Mouse (Mus musculus) intestine, embryonic 16.5 days (tissue): ENCODE data around the gene Gm38431. TPM values are rescaled to one million over a fixed set of nuclear protein-coding genes. Genes with fewer than 3 reads are reported as not detected.

ENCODE experiments used
- ATAC-seq: fragments of 200-750 bp; cut with Nextera tagmentation; 2 replicates; pipeline ENCODE4 v1.8.0; 2017; ENCODE audit warnings: moderate TSS enrichment, moderate library complexity
- H3K27ac ChIP-seq: fragments of 300-500 bp; sonication (generic); 2 replicates; pipeline ENCODE4 v1.5.1; 2014; ENCODE audit warnings: mild to moderate bottlenecking, low read length
- H3K27me3 ChIP-seq: fragments of 300-500 bp; sonication (generic); replicated peaks from 2 replicates; pipeline ENCODE4 v1.6.1; 2014; ENCODE audit warnings: low read length, control low read depth, mixed read lengths; ENCODE audit not compliant: control insufficient read depth, insufficient read depth
- H3K36me3 ChIP-seq: fragments of 300-500 bp; sonication (generic); 2 replicates; pipeline ENCODE4 v1.6.1; 2014; ENCODE audit warnings: low read length, control low read depth; ENCODE audit not compliant: control insufficient read depth, insufficient read depth
- H3K4me1 ChIP-seq: fragments of 300-500 bp; sonication (generic); 2 replicates; pipeline ENCODE4 v1.6.1; 2014; ENCODE audit warnings: low read length, control low read depth, mixed read lengths; ENCODE audit not compliant: control insufficient read depth, insufficient read depth
- H3K4me2 ChIP-seq: fragments of 300-500 bp; sonication (generic); 2 replicates; pipeline ENCODE4 v1.6.1; 2014; ENCODE audit warnings: low read depth, low read length, control low read depth
- H3K4me3 ChIP-seq: fragments of 300-500 bp; sonication (generic); 2 replicates; pipeline ENCODE4 v1.5.1; 2014; ENCODE audit warnings: mild to moderate bottlenecking, low read length
- H3K9ac ChIP-seq: fragments of 300-500 bp; sonication (generic); 2 replicates; pipeline ENCODE4 v1.6.1; 2014; ENCODE audit warnings: low read depth, low read length
- H3K9me3 ChIP-seq: fragments of 300-500 bp; sonication (generic); 2 replicates; pipeline ENCODE4 v1.6.1; 2016; ENCODE audit warnings: low read length, control low read depth; ENCODE audit not compliant: control insufficient read depth
- WGBS: fragments of 180-500 bp; shearing (Covaris S2); extraction: QIAGEN DNeasy Blood & Tissue Kit; methylation state at CpG from one replicate; pipeline ENCODE4 v1.1.7; 2014; 5-methylcytosine and 5-hydroxymethylcytosine counted together
- polyA plus RNA-seq: library from polyadenylated mRNA; unstranded; fragments of >200 nt; fragmentation: Nextera tagmentation; extraction: Ambion mirVana; gene quantifications from 2 replicates; pipeline ENCODE4 v1.2.1, GENCODE M21; 2015

The Gm38431 gene
- polyA plus RNA-seq, 1 experiment from 2014 or later, result 2.5 TPM

GRCm38 (mm10) chr9:21090972-21091706, 658 bp downstream of the Gm38431 start:
- 3% methylated on average over 24 of the region's 24 CpGs for WGBS
- H3K9ac ChIP-seq, result peak overlapping the region; percentile 88
- peak overlapping the region; percentile 78 for H3K4me2 ChIP-seq
- ATAC-seq, result peak; percentile 57
- H3K27me3 ChIP-seq, result no peaks in the 10 kb centered on the region
- H3K36me3 ChIP-seq, result peaks cover 24% of the 10 kb centered on the region
- peaks cover 23% of the 10 kb centered on the region for H3K4me1 ChIP-seq
- no peaks in the 10 kb centered on the region for H3K9me3 ChIP-seq
- H3K27ac ChIP-seq, result peak overlapping the region; percentile 91
- H3K4me3 ChIP-seq, result peak overlapping the region; percentile 74

DNA sequence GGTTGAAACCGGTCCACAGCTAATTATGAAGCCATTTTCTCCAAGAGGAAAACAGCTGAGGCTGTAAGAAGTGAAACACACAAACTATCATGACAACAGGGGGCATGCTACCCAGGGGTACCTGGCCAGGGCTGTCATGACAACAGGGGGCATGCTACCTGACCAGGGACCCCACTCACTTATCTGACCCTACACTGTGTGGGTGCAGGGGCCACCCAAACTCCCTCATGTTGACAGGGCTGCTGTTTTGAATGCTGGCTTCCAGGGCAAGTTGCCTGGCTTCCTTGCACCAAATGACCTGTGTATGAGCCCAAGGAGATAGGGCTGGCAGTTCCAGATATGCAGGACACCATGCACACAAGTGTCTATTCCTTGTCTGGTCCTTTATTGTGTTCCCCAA, 1.3 kb downstream of the Gm38431 start:
- H3K27ac ChIP-seq, result peak overlapping the region; percentile 91
- ATAC-seq, result no peak
- no peaks in the 10 kb centered on the region for H3K9me3 ChIP-seq
- H3K36me3 ChIP-seq, result peaks cover 30% of the 10 kb centered on the region
- 92% methylated on average over 1 of the region's 1 CpGs for WGBS
- peak overlapping the region; percentile 78 for H3K4me2 ChIP-seq
- H3K27me3 ChIP-seq, result no peaks in the 10 kb centered on the region
- peak overlapping the region; percentile 74 for H3K4me3 ChIP-seq
- peaks cover 24% of the 10 kb centered on the region for H3K4me1 ChIP-seq
- peak overlapping the region; percentile 88 for H3K9ac ChIP-seq

DNA sequence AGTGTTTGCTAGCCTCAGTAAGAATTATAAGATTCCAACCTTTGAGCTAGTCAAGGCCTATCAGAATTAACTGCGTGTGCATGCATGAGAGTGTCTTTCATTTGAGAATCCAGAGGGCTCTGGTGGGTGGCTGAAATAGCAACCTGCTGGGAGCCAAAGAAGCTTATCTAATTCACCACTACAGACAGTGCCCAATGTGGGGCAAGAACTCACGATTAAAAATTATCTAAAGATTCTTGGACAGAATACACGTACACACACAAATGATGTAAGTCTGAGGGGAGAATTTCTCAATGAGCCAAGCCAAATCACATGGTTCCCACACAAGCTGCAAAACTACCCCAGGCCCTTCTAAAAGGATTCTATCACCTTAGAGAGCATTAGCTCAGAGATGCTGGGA, 8.5 kb downstream of the Gm38431 start:
- 86% methylated on average over 3 of the region's 3 CpGs for WGBS
- no peak for ATAC-seq
- Histone ChIP-seq H3K36me3 (peaks cover 49% of the 10 kb centered on the region), H3K4me3 (no peak overlapping the region), H3K9ac (no peak overlapping the region), H3K4me1 (peaks cover 4% of the 10 kb centered on the region), H3K27me3 (no peaks in the 10 kb centered on the region), H3K9me3 (no peaks in the 10 kb centered on the region), H3K27ac (no peak overlapping the region), H3K4me2 (no peak overlapping the region)

DNA sequence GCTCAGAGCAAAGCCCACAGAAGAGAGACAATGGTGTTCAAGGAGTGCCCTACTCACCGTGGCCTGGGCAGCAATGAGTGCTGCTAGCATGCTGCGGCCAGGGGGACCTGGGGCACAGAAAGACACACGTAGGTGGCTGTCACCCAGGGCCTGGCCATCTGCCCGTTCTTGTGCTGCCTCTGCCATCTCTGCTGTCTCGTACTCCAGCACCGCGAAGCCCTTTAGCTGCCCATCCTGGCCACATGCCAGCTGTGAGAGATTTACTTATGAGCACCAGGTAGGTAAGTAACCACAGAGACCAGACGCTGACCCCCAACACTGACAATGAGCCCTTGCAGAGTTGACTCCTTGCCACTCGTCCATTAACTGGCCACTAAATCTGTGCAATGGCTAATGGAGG, 10.7 kb downstream of the Gm38431 start:
- Histone ChIP-seq H3K27me3 (no peaks in the 10 kb centered on the region), H3K4me2 (no peak overlapping the region), H3K9ac (no peak overlapping the region), H3K27ac (no peak overlapping the region), H3K36me3 (peaks cover 48% of the 10 kb centered on the region), H3K4me3 (no peak overlapping the region), H3K4me1 (peaks cover 1% of the 10 kb centered on the region), H3K9me3 (no peaks in the 10 kb centered on the region)
- no peak for ATAC-seq
- WGBS, result 84% methylated on average over 9 of the region's 9 CpGs

DNA sequence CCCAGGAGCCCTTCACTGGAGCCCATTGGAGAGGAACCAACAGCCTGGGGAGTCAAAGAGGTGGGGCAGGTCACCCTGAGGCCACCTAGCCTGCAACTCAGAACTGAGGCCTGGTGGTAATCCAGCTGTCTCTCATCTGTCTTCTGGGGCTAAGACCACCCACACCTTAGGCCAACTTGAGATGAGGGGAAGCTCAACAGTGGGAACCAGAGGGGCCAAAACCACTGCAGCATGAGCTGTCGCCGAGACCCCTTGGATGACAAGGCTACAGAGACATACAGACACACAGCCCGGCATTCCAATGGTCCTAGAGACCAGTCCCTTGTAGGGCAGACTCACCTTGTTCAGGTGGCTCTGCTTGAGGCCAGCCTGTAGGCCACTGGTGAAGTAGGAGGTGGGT, 16.2 kb downstream of the Gm38431 start:
- 88% methylated on average over 3 of the region's 3 CpGs for WGBS

GRCm38 (mm10) chr9:21074173-21074572, 17.6 kb downstream of the Gm38431 start:
- peaks cover 21% of the 10 kb centered on the region for H3K36me3 ChIP-seq
- no peak for ATAC-seq
- no peaks in the 10 kb centered on the region for H3K27me3 ChIP-seq
- no peak overlapping the region for H3K9ac ChIP-seq
- H3K4me3 ChIP-seq, result no peak overlapping the region
- H3K9me3 ChIP-seq, result no peaks in the 10 kb centered on the region
- H3K4me1 ChIP-seq, result no peaks in the 10 kb centered on the region
- H3K27ac ChIP-seq, result no peak overlapping the region
- H3K4me2 ChIP-seq, result no peak overlapping the region
- WGBS, result 75% methylated on average over 1 of the region's 1 CpGs

More for the DNA sequence above, 16.2 kb downstream of the Gm38431 start:
- H3K4me1 ChIP-seq, result no peaks in the 10 kb centered on the region
- ATAC-seq, result no peak
- no peaks in the 10 kb centered on the region for H3K9me3 ChIP-seq
- H3K27me3 ChIP-seq, result no peaks in the 10 kb centered on the region
- H3K9ac ChIP-seq, result no peak overlapping the region
- no peak overlapping the region for H3K4me2 ChIP-seq
- H3K36me3 ChIP-seq, result peaks cover 35% of the 10 kb centered on the region
- H3K4me3 ChIP-seq, result no peak overlapping the region
- no peak overlapping the region for H3K27ac ChIP-seq

DNA sequence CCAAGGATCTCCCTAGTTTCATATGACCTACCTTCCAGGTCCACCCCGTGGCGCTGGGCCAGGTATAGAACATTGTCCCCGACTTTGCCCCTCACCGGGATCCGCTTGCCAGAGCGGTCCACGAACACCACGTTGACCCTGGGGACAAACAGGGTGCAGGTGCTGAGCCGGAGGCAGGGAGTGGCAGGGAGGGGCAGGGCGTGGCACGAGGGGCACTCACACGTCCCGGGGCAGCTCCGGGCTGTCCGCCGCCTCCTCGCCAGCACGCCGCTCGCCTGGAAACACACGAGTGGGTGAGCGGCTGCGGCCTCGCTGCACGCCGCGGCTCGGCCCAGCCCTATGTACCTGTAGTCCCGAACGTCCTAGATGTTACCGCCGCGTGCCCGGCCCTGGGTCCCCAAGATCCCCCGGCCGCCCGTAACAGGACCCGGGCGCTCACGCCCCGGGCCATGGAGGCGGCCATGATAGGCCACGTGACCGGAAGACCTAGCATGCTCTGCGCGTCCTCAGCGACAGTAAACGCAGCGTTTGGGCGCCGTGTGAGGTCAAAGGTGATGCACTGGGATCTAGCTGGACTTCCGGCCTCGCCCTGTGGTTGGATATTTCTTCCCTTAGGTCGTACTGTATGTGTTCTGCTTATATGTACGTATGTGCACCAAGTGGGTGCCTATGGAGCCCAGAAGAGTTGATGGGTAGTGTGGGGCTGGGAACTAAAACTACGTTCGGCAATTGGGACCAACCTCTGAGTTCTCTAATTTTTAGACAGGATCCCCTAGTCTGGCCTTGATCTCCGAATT, 18.6 kb downstream of the Gm38431 start, which contains the start of the genes Gm49373 and Fdx1l:
Gene Gm49373 (minus strand): TSS at position 53 of the 797 bp plus-strand sequence.
Gene Fdx1l (minus strand): TSS at position 571 of the 797 bp plus-strand sequence.
- H3K27ac ChIP-seq, result peak within 1 kb of the TSS; percentile 83
- no peaks in the 10 kb centered on the region for H3K4me1 ChIP-seq
- no peaks in the 10 kb centered on the region for H3K27me3 ChIP-seq
- no peaks in the 10 kb centered on the region for H3K9me3 ChIP-seq
- peak; percentile 95 for ATAC-seq
- H3K9ac ChIP-seq, result peak within 1 kb of the TSS; percentile 84
- WGBS, result 2% methylated on average over 47 of the region's 58 CpGs
- H3K4me3 ChIP-seq, result peak within 1 kb of the TSS; percentile 79
- H3K4me2 ChIP-seq, result peak within 1 kb of the TSS; percentile 71
- H3K36me3 ChIP-seq, result peaks cover 15% of the 10 kb centered on the region; the same call in 1 of the 2 replicates

DNA sequence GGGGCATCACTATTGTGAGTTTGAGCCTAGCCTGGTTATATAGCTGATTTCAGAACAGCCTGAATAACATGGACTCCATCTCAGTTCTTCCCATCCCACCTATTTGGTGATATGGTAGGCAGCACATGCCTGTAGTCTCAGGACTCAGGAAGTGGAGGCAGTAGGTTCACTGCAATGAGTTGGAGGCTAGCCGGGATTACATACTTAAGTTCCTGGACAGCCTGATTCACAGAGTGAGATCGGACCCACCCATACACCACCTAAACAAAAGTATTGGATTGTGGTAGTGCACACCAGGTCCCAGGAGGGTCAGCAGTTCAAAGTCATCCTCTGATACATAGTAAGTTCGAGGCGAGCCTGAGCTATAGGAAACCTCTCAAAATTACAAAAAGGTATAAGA, 19.2 kb downstream of the Gm38431 start:
- Histone ChIP-seq H3K4me1 (no peaks in the 10 kb centered on the region), H3K4me2 (peak overlapping the region; percentile 71), H3K27ac (peak overlapping the region; percentile 83), H3K9ac (peak overlapping the region; percentile 84), H3K27me3 (no peaks in the 10 kb centered on the region), H3K9me3 (no peaks in the 10 kb centered on the region), H3K36me3 (peaks cover 15% of the 10 kb centered on the region; the same call in 1 of the 2 replicates), H3K4me3 (peak overlapping the region; percentile 79)
- ATAC-seq, result peak; percentile 32
- 8% methylated on average over 4 of the region's 4 CpGs for WGBS

DNA sequence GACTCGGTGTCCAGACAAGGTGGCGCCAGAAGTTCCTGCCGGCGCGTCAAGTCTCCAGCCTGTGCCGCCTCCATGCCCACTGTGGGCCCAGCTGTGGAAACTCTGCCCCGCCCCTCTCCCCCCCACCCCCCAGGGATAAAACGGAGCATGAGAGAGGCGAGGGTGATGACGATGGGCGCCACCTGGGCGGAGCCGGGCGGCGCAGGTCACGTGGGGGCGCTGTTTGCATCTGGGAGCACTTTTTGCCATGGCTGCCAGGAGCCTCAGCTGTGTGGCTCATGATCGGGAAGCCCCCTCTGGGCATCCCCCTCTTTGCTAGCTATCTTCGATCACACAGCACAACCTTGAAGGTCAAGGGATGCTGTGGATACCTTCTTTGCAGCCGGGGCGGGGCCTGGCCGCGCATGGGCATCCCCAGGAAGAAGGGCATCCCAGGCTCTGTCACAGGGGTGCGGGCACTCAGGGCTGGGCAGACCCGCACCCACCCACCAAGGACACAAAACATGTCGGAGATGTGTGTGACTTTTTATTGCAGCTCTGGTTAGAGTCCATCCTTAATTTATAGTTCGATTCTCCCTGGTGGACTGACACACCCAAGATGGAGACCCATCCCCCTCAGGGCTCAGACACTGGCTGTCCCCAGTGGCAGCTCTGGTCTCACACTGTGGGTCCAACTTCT, 24.7 kb downstream of the Gm38431 start, which contains the start of gene Zglp1:
Gene Zglp1 (minus strand): TSS at position 88 of the 679 bp plus-strand sequence.
- ATAC-seq, result no peak
- Histone ChIP-seq H3K27ac (no peak within 1 kb of the TSS), H3K27me3 (no peaks in the 10 kb centered on the region), H3K9me3 (no peaks in the 10 kb centered on the region), H3K9ac (no peak within 1 kb of the TSS), H3K4me2 (no peak within 1 kb of the TSS), H3K4me3 (no peak within 1 kb of the TSS), H3K4me1 (no peaks in the 10 kb centered on the region), H3K36me3 (peaks cover 5% of the 10 kb centered on the region)
- 82% methylated on average over 27 of the region's 27 CpGs for WGBS
